Mouse (Mus musculus): ENCODE measurements at regions not wholly inside any gene's neighbourhood (a gene's known extent, or its start where the extent isn't known, plus 50 kb on each side); places are given as distances from the start of the nearest gene placed in this dataset.

GRCm38 (mm10) chr15:67732988-67733387 lies 1232.3 kb upstream of the Lrrc6 start:
- ATAC-seq (ENCODE audit: insufficient read depth, low read depth) (no peak), DNase-seq (ENCODE audit: low spot score) (no peak)
- Histone ChIP-seq H3K4me3 (ENCODE audit: low read depth, low read length) (no peak overlapping the region), H3K4me2 (ENCODE audit: low read depth, low read length) (no peak overlapping the region), H3K27me3 (ENCODE audit: control insufficient read depth, insufficient read depth, low read length) (no peaks in the 10 kb centered on the region), H3K9me3 (replicated peaks; ENCODE audit: control insufficient read depth, low read length) (no peaks in the 10 kb centered on the region), H3K36me3 (replicated peaks; ENCODE audit: control insufficient read depth, insufficient read depth, low read length) (no peaks in the 10 kb centered on the region), H3K9ac (replicated peaks; ENCODE audit: low read depth, low read length) (no peak overlapping the region), H3K27ac (ENCODE audit: low read depth) (no peak overlapping the region), H3K4me1 (ENCODE audit: control insufficient read depth, insufficient read depth) (no peaks in the 10 kb centered on the region)
- WGBS = 74% methylated on average over 1 of the region's 1 CpGs
- TF ChIP-seq EP300 (IDR thresholded peaks at IDR 0.05; ENCODE audit: low read depth) = no peak

GRCm38 (mm10) chr15:67729492-67729891 lies 1228.8 kb upstream of the Lrrc6 start:
- TF ChIP-seq CTCF (IDR thresholded peaks at IDR 0.05; ENCODE audit: low read depth) (no peak), EP300 (IDR thresholded peaks at IDR 0.05; ENCODE audit: low read depth) (no peak)
- peaks cover 14% of the 10 kb centered on the region; the same call in 1 of the 2 replicates for H3K4me1 ChIP-seq (ENCODE audit: control insufficient read depth, insufficient read depth)
- H3K4me3 ChIP-seq (ENCODE audit: low read depth, low read length) = no peak overlapping the region
- no peaks in the 10 kb centered on the region for H3K36me3 ChIP-seq (replicated peaks; ENCODE audit: control insufficient read depth, insufficient read depth, low read length)
- no peak overlapping the region for H3K27ac ChIP-seq (ENCODE audit: low read depth)
- no peaks in the 10 kb centered on the region for H3K27me3 ChIP-seq (ENCODE audit: control insufficient read depth, insufficient read depth, low read length)
- ATAC-seq (ENCODE audit: insufficient read depth, low read depth) (no peak), DNase-seq (ENCODE audit: low spot score) (no peak)
- no peak overlapping the region for H3K9ac ChIP-seq (replicated peaks; ENCODE audit: low read depth, low read length)
- H3K4me2 ChIP-seq (ENCODE audit: low read depth, low read length) = no peak overlapping the region
- WGBS = 75% methylated on average over 8 of the region's 8 CpGs
- H3K9me3 ChIP-seq (replicated peaks; ENCODE audit: control insufficient read depth, low read length) = no peaks in the 10 kb centered on the region

- H3K4me2 ChIP-seq (ENCODE audit: low read depth, low read length) = peak overlapping the region; percentile 18; the same call in 1 of the 2 replicates
- no peaks in the 10 kb centered on the region for H3K9me3 ChIP-seq (replicated peaks; ENCODE audit: control insufficient read depth, low read length)
- peak; percentile 93 for ATAC-seq (ENCODE audit: insufficient read depth, low read depth)
- DNase-seq (ENCODE audit: low spot score) = peak; percentile 63
- no peak overlapping the region for H3K4me3 ChIP-seq (ENCODE audit: low read depth, low read length)
- peak overlapping the region; percentile 38; the same call in 1 of the 2 replicates for H3K27ac ChIP-seq (ENCODE audit: low read depth)
- H3K4me1 ChIP-seq (ENCODE audit: control insufficient read depth, insufficient read depth) = peaks cover 14% of the 10 kb centered on the region; the same call in 1 of the 2 replicates
- 22% methylated on average over 5 of the region's 5 CpGs for WGBS
- TF ChIP-seq CTCF (IDR thresholded peaks at IDR 0.05; ENCODE audit: low read depth) = no peak
- TF ChIP-seq EP300 (IDR thresholded peaks at IDR 0.05; ENCODE audit: low read depth) = no peak
- H3K27me3 ChIP-seq (ENCODE audit: control insufficient read depth, insufficient read depth, low read length) = no peaks in the 10 kb centered on the region
- no peaks in the 10 kb centered on the region for H3K36me3 ChIP-seq (replicated peaks; ENCODE audit: control insufficient read depth, insufficient read depth, low read length)
- H3K9ac ChIP-seq (replicated peaks; ENCODE audit: low read depth, low read length) = no peak overlapping the region
Observed at GRCm38 (mm10) chr15:67725239-67725638, 1224.5 kb upstream of the Lrrc6 start.

GRCm38 (mm10) chr15:67714203-67714602 lies 1213.5 kb upstream of the Lrrc6 start:
- Histone ChIP-seq H3K4me1 (ENCODE audit: control insufficient read depth, insufficient read depth) (no peaks in the 10 kb centered on the region), H3K9me3 (replicated peaks; ENCODE audit: control insufficient read depth, low read length) (no peaks in the 10 kb centered on the region), H3K27me3 (ENCODE audit: control insufficient read depth, insufficient read depth, low read length) (no peaks in the 10 kb centered on the region), H3K4me2 (ENCODE audit: low read depth, low read length) (no peak overlapping the region), H3K9ac (replicated peaks; ENCODE audit: low read depth, low read length) (no peak overlapping the region), H3K4me3 (ENCODE audit: low read depth, low read length) (no peak overlapping the region), H3K36me3 (replicated peaks; ENCODE audit: control insufficient read depth, insufficient read depth, low read length) (no peaks in the 10 kb centered on the region), H3K27ac (ENCODE audit: low read depth) (no peak overlapping the region)
- DNase-seq (ENCODE audit: low spot score) (no peak), ATAC-seq (ENCODE audit: insufficient read depth, low read depth) (no peak)
- TF ChIP-seq EP300 (IDR thresholded peaks at IDR 0.05; ENCODE audit: low read depth) = no peak
- TF ChIP-seq CTCF (IDR thresholded peaks at IDR 0.05; ENCODE audit: low read depth) = no peak
- 81% methylated on average over 3 of the region's 3 CpGs for WGBS

- Histone ChIP-seq H3K36me3 (replicated peaks; ENCODE audit: control insufficient read depth, insufficient read depth, low read length) (no peaks in the 10 kb centered on the region), H3K4me1 (ENCODE audit: control insufficient read depth, insufficient read depth) (no peaks in the 10 kb centered on the region), H3K9me3 (replicated peaks; ENCODE audit: control insufficient read depth, low read length) (no peaks in the 10 kb centered on the region), H3K4me3 (ENCODE audit: low read depth, low read length) (no peak overlapping the region), H3K4me2 (ENCODE audit: low read depth, low read length) (no peak overlapping the region), H3K27me3 (ENCODE audit: control insufficient read depth, insufficient read depth, low read length) (no peaks in the 10 kb centered on the region), H3K9ac (replicated peaks; ENCODE audit: low read depth, low read length) (no peak overlapping the region), H3K27ac (ENCODE audit: low read depth) (no peak overlapping the region)
- DNase-seq (ENCODE audit: low spot score) = no peak
- WGBS = 45% methylated on average over 1 of the region's 1 CpGs
- ATAC-seq (ENCODE audit: insufficient read depth, low read depth) = no peak
- no peak for TF ChIP-seq CTCF (IDR thresholded peaks at IDR 0.05; ENCODE audit: low read depth)
- no peak for TF ChIP-seq EP300 (IDR thresholded peaks at IDR 0.05; ENCODE audit: low read depth)
Observed at GRCm38 (mm10) chr15:67686140-67686539, 1185.4 kb upstream of the Lrrc6 start.

- 85% methylated on average over 2 of the region's 2 CpGs for WGBS
- Histone ChIP-seq H3K4me1 (ENCODE audit: control insufficient read depth, insufficient read depth) (no peaks in the 10 kb centered on the region), H3K4me2 (ENCODE audit: low read depth, low read length) (no peak overlapping the region), H3K9me3 (replicated peaks; ENCODE audit: control insufficient read depth, low read length) (no peaks in the 10 kb centered on the region), H3K27ac (ENCODE audit: low read depth) (no peak overlapping the region), H3K27me3 (ENCODE audit: control insufficient read depth, insufficient read depth, low read length) (no peaks in the 10 kb centered on the region), H3K9ac (replicated peaks; ENCODE audit: low read depth, low read length) (no peak overlapping the region), H3K4me3 (ENCODE audit: low read depth, low read length) (no peak overlapping the region), H3K36me3 (replicated peaks; ENCODE audit: control insufficient read depth, insufficient read depth, low read length) (no peaks in the 10 kb centered on the region)
- DNase-seq (ENCODE audit: low spot score) (no peak), ATAC-seq (ENCODE audit: insufficient read depth, low read depth) (no peak)
- TF ChIP-seq CTCF (IDR thresholded peaks at IDR 0.05; ENCODE audit: low read depth) = no peak
- no peak for TF ChIP-seq EP300 (IDR thresholded peaks at IDR 0.05; ENCODE audit: low read depth)
Observed at GRCm38 (mm10) chr15:67673276-67673675, 1172.6 kb upstream of the Lrrc6 start.

Data from heart, postnatal 0 days (tissue).